Mouse (Mus musculus) cerebellum, adult 2 months (tissue): Measurements from ENCODE around the gene Ski.

Experiments used
- CTCF ChIP-seq: fragments of 200-500 bp; IDR thresholded peaks from 2 replicates; pipeline ENCODE4 v1.5.1; 2011; ENCODE audit warnings: low read depth, mild to moderate bottlenecking, control low read depth, low read length, moderate library complexity, borderline replicate concordance; ENCODE audit not compliant: insufficient read depth
- POLR2A ChIP-seq: fragments of 200-500 bp; IDR thresholded peaks from 2 replicates; pipeline ENCODE4 v1.6.1; 2011; ENCODE audit warnings: low read length, control low read depth, borderline replicate concordance; ENCODE audit not compliant: insufficient read depth

DNA sequence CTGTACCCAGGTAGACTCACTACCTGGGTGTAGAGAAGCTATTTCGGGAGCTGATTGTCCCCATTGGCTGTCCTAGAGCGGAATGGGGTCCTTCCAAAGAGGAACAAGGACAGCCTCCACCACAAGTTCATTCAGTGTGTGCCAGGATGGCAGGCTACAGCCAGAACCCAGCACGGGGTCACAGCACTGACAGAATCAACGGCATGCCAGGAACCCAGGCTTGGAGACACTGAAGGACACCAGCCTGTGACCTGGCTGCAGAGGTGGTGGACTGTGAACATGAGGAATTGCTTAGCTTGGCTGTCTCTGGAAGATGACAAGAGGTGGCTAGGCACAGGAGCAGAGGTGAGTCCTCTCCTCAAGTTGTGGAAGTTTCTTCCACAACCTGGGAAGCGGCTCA lies 19.9 kb upstream of the Ski start:
- TF ChIP-seq CTCF = no peak
- no peak for TF ChIP-seq POLR2A
